Mouse (Mus musculus): ENCODE results near the gene Tmem51. TPM values are rescaled to one million over a fixed set of nuclear protein-coding genes. Genes with fewer than 3 reads are reported as not detected.

The Tmem51 gene
- total and polyA plus RNA-seq, 3 experiments: 0.05 TPM; not detected in 2

GRCm38 (mm10) chr4:142117993-142118392 is 33.9 kb upstream of the Tmem51 start:
- H3K4me3 ChIP-seq (ENCODE audit: low read depth, low read length): peak overlapping the region; percentile 49; the same call in 1 of the 2 replicates
- no peak for TF ChIP-seq CTCF (IDR thresholded peaks at IDR 0.05; ENCODE audit: low read depth, low read length)
- TF ChIP-seq TAL1 (conservative IDR thresholded peaks at IDR 0.05; ENCODE audit: low read depth, low read length): no peak
- no peak for TF ChIP-seq GATA1 (IDR thresholded peaks at IDR 0.05; ENCODE audit: borderline replicate concordance, low read length)
- no peak for TF ChIP-seq POLR2AphosphoS5 (IDR thresholded peaks at IDR 0.05; ENCODE audit: insufficient replicate concordance, low read depth, low read length)
- H3K27me3 ChIP-seq (ENCODE audit: insufficient read depth, low read length): no peaks in the 10 kb centered on the region; the same call in 1 of the 2 replicates

GRCm38 (mm10) chr4:142113306-142113705 is 29.2 kb upstream of the Tmem51 start:
- DNase-seq (ENCODE audit: low spot score) (no peak), ATAC-seq (ENCODE audit: extremely low read depth, insufficient number of reproducible peaks, low FRiP score, poor library complexity, severe bottlenecking) (no peak)
- H3K9me3 ChIP-seq (replicated peaks): peaks cover 92% of the 10 kb centered on the region
- no peak overlapping the region for H3K4me3 ChIP-seq (ENCODE audit: low read depth, low read length)
- no peaks in the 10 kb centered on the region for H3K36me3 ChIP-seq (replicated peaks)
- H3K27me3 ChIP-seq (ENCODE audit: insufficient read depth, low read length): no peaks in the 10 kb centered on the region; the same call in 1 of the 2 replicates
- no peaks in the 10 kb centered on the region for H3K4me1 ChIP-seq (ENCODE audit: insufficient read depth, low read depth, low read length)
- TF ChIP-seq POLR2AphosphoS5 (IDR thresholded peaks at IDR 0.05; ENCODE audit: insufficient replicate concordance, low read depth, low read length) (no peak), TAL1 (conservative IDR thresholded peaks at IDR 0.05; ENCODE audit: low read depth, low read length) (no peak), CTCF (IDR thresholded peaks at IDR 0.05; ENCODE audit: low read depth, low read length) (no peak), GATA2 (IDR thresholded peaks at IDR 0.05; ENCODE audit: borderline replicate concordance, low read depth, low read length) (no peak), GATA1 (IDR thresholded peaks at IDR 0.05; ENCODE audit: borderline replicate concordance, low read length) (no peak)

More at GRCm38 (mm10) chr4:142117993-142118392, 33.9 kb upstream of the Tmem51 start:
- H3K36me3 ChIP-seq (replicated peaks): no peaks in the 10 kb centered on the region
- DNase-seq (ENCODE audit: low spot score) (no peak), ATAC-seq (ENCODE audit: extremely low read depth, insufficient number of reproducible peaks, low FRiP score, poor library complexity, severe bottlenecking) (no peak)
- peaks cover 90% of the 10 kb centered on the region for H3K9me3 ChIP-seq (replicated peaks)
- no peaks in the 10 kb centered on the region for H3K4me1 ChIP-seq (ENCODE audit: insufficient read depth, low read depth, low read length)

GRCm38 (mm10) chr4:142103081-142103671 is 19.1 kb upstream of the Tmem51 start:
- DNase-seq (ENCODE audit: low spot score) (no peak), ATAC-seq (ENCODE audit: extremely low read depth, insufficient number of reproducible peaks, low FRiP score, poor library complexity, severe bottlenecking) (no peak)
- Histone ChIP-seq H3K4me3 (ENCODE audit: low read depth, low read length) (no peak overlapping the region), H3K4me1 (ENCODE audit: insufficient read depth, low read depth, low read length) (no peaks in the 10 kb centered on the region), H3K9me3 (replicated peaks) (peaks cover 96% of the 10 kb centered on the region), H3K36me3 (replicated peaks) (no peaks in the 10 kb centered on the region), H3K27me3 (ENCODE audit: insufficient read depth, low read length) (no peaks in the 10 kb centered on the region)
- TF ChIP-seq GATA2 (IDR thresholded peaks at IDR 0.05; ENCODE audit: borderline replicate concordance, low read depth, low read length) (no peak), TAL1 (conservative IDR thresholded peaks at IDR 0.05; ENCODE audit: low read depth, low read length) (no peak), CTCF (IDR thresholded peaks at IDR 0.05; ENCODE audit: low read depth, low read length) (no peak), POLR2AphosphoS5 (IDR thresholded peaks at IDR 0.05; ENCODE audit: insufficient replicate concordance, low read depth, low read length) (no peak), GATA1 (IDR thresholded peaks at IDR 0.05; ENCODE audit: borderline replicate concordance, low read length) (no peak)

- H3K36me3 ChIP-seq (replicated peaks): no peaks in the 10 kb centered on the region
- no peaks in the 10 kb centered on the region for H3K27me3 ChIP-seq (ENCODE audit: insufficient read depth, low read length)
- no peak for TF ChIP-seq TAL1 (conservative IDR thresholded peaks at IDR 0.05; ENCODE audit: low read depth, low read length)
- no peak for TF ChIP-seq CTCF (IDR thresholded peaks at IDR 0.05; ENCODE audit: low read depth, low read length)
- no peak for TF ChIP-seq GATA1 (IDR thresholded peaks at IDR 0.05; ENCODE audit: borderline replicate concordance, low read length)
- TF ChIP-seq POLR2AphosphoS5 (IDR thresholded peaks at IDR 0.05; ENCODE audit: insufficient replicate concordance, low read depth, low read length): no peak
- TF ChIP-seq GATA2 (IDR thresholded peaks at IDR 0.05; ENCODE audit: borderline replicate concordance, low read depth, low read length): no peak
- no peaks in the 10 kb centered on the region for H3K4me1 ChIP-seq (ENCODE audit: insufficient read depth, low read depth, low read length)
- peaks cover 85% of the 10 kb centered on the region for H3K9me3 ChIP-seq (replicated peaks)
- ATAC-seq (ENCODE audit: extremely low read depth, insufficient number of reproducible peaks, low FRiP score, poor library complexity, severe bottlenecking) (no peak), DNase-seq (ENCODE audit: low spot score) (no peak)
- H3K4me3 ChIP-seq (ENCODE audit: low read depth, low read length): no peak overlapping the region
Measured at GRCm38 (mm10) chr4:142098303-142098702, 14.2 kb upstream of the Tmem51 start.

- ATAC-seq (ENCODE audit: extremely low read depth, insufficient number of reproducible peaks, low FRiP score, poor library complexity, severe bottlenecking) (no peak), DNase-seq (ENCODE audit: low spot score) (no peak)
- no peaks in the 10 kb centered on the region for H3K27me3 ChIP-seq (ENCODE audit: insufficient read depth, low read length)
Measured at GRCm38 (mm10) chr4:142097871-142098270, 13.8 kb upstream of the Tmem51 start.

DNA sequence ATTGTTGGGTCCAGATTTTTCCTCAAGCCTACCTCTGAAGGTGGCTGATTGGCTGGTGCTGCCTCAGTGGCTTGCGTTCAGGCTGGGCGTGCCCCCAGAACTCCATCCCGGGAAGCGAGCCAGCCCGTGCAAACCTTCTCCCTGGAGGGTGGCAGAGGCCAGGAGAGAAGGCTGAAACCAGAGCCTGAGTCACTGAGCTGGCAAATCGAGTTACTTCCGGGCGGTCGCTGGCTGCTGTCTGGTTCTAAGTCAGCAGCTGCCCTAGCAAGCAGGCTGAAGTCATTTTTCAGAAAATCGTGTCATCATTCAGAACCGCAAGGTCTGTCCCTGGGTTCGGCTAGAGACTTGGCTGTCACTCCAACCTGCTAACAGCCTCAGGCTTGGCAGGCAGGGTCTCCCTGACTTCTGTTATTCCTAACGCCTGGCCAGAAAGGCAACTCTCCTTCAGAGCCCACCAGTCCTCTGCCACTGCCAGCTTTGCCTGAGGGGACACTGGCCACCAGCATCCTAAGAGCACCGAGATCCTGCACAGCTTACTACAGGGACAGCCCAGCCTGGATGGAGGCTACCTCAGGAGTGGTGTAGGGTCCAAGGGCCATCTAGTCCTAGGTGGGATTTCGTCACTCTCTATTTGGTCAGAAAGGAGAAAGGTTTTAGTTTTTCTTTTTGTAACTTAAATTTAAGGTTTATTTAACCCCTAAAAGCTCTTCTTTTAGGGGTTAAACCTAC is 11.6 kb upstream of the Tmem51 start:
- Histone ChIP-seq H3K4me1 (ENCODE audit: insufficient read depth, low read depth, low read length) (no peaks in the 10 kb centered on the region), H3K27me3 (ENCODE audit: insufficient read depth, low read length) (no peaks in the 10 kb centered on the region), H3K36me3 (replicated peaks) (no peaks in the 10 kb centered on the region), H3K9me3 (replicated peaks) (peaks cover 80% of the 10 kb centered on the region), H3K4me3 (ENCODE audit: low read depth, low read length) (no peak overlapping the region)
- DNase-seq (ENCODE audit: low spot score): no peak
- no peak for TF ChIP-seq GATA2 (IDR thresholded peaks at IDR 0.05; ENCODE audit: borderline replicate concordance, low read depth, low read length)
- no peak for TF ChIP-seq CTCF (IDR thresholded peaks at IDR 0.05; ENCODE audit: low read depth, low read length)
- TF ChIP-seq TAL1 (conservative IDR thresholded peaks at IDR 0.05; ENCODE audit: low read depth, low read length): no peak
- no peak for TF ChIP-seq POLR2AphosphoS5 (IDR thresholded peaks at IDR 0.05; ENCODE audit: insufficient replicate concordance, low read depth, low read length)
- no peak for TF ChIP-seq GATA1 (IDR thresholded peaks at IDR 0.05; ENCODE audit: borderline replicate concordance, low read length)
- ATAC-seq (ENCODE audit: extremely low read depth, insufficient number of reproducible peaks, low FRiP score, poor library complexity, severe bottlenecking): no peak

More at GRCm38 (mm10) chr4:142097871-142098270, 13.8 kb upstream of the Tmem51 start:
- no peak overlapping the region for H3K4me3 ChIP-seq (ENCODE audit: low read depth, low read length)
- no peaks in the 10 kb centered on the region for H3K4me1 ChIP-seq (ENCODE audit: insufficient read depth, low read depth, low read length)
- peaks cover 85% of the 10 kb centered on the region for H3K9me3 ChIP-seq (replicated peaks)
- TF ChIP-seq GATA2 (IDR thresholded peaks at IDR 0.05; ENCODE audit: borderline replicate concordance, low read depth, low read length): no peak
- no peak for TF ChIP-seq CTCF (IDR thresholded peaks at IDR 0.05; ENCODE audit: low read depth, low read length)
- TF ChIP-seq POLR2AphosphoS5 (IDR thresholded peaks at IDR 0.05; ENCODE audit: insufficient replicate concordance, low read depth, low read length): no peak
- TF ChIP-seq TAL1 (conservative IDR thresholded peaks at IDR 0.05; ENCODE audit: low read depth, low read length): no peak
- no peak for TF ChIP-seq GATA1 (IDR thresholded peaks at IDR 0.05; ENCODE audit: borderline replicate concordance, low read length)
- no peaks in the 10 kb centered on the region for H3K36me3 ChIP-seq (replicated peaks)

All from G1E (cell line).